Mouse (Mus musculus) G1E (cell line): ENCODE results near the gene Tmem175.
"Not testable (repeated sequence)": the region's sequence is repeated elsewhere in the genome, so short reads cannot be mapped to it uniquely, and the experiment has no call there.

Experiments
- CTCF ChIP-seq: IDR thresholded peaks from 2 replicates; pipeline ENCODE4 v1.5.1; 2012; ENCODE audit warnings: low read depth, low read length, inconsistent platforms, mixed read lengths
- POLR2AphosphoS5 ChIP-seq: IDR thresholded peaks from 2 replicates; pipeline ENCODE4 v1.6.1; 2012; ENCODE audit warnings: low read depth, low read length, inconsistent platforms; ENCODE audit not compliant: insufficient replicate concordance
- TAL1 ChIP-seq: conservative IDR thresholded peaks from 2 replicates; pipeline ENCODE4 v1.6.1; 2012; ENCODE audit warnings: low read depth, low read length, inconsistent platforms, mixed read lengths

GRCm38 (mm10) chr5:108634088-108634487 lies 4.5 kb downstream of the Tmem175 start:
- TF ChIP-seq CTCF, TAL1, POLR2AphosphoS5: not testable (repeated sequence)
